Mouse (Mus musculus) small intestine, adult 2 months (tissue): ENCODE measurements around the gene Arhgap31. TPM values are rescaled to one million over a fixed set of nuclear protein-coding genes. Genes with fewer than 3 reads are reported as not detected.

ENCODE experiments used
- H3K27ac ChIP-seq: fragments of 200-500 bp; 2 replicates; pipeline ENCODE4 v1.5.1; 2012; ENCODE audit warnings: low read depth, low read length, control low read depth, inconsistent platforms; ENCODE audit not compliant: insufficient read depth
- H3K27me3 ChIP-seq: fragments of 200-500 bp; 2 replicates; pipeline ENCODE4 v1.6.1; 2012; ENCODE audit warnings: mild to moderate bottlenecking, moderate library complexity, low read length, inconsistent platforms; ENCODE audit not compliant: control insufficient read depth, insufficient read depth
- H3K36me3 ChIP-seq: fragments of 200-500 bp; 2 replicates; pipeline ENCODE4 v1.6.1; 2012; ENCODE audit warnings: mild to moderate bottlenecking, low read length, control low read depth, inconsistent platforms; ENCODE audit not compliant: control insufficient read depth, insufficient read depth
- H3K4me1 ChIP-seq: fragments of 200-500 bp; 2 replicates; pipeline ENCODE4 v1.6.1; 2012; ENCODE audit warnings: low read length, inconsistent platforms, mixed read lengths; ENCODE audit not compliant: control insufficient read depth, insufficient read depth, insufficient read length
- H3K4me3 ChIP-seq: fragments of 200-500 bp; 2 replicates; pipeline ENCODE4 v1.5.1; 2012; ENCODE audit warnings: low read depth, mild to moderate bottlenecking, control low read depth, inconsistent platforms, low read length, moderate library complexity
- CTCF ChIP-seq: fragments of 200-500 bp; IDR thresholded peaks from 2 replicates; pipeline ENCODE4 v1.5.1; 2012; ENCODE audit warnings: low read depth, mild to moderate bottlenecking, control low read depth, inconsistent platforms, low read length, moderate library complexity, mixed read lengths; ENCODE audit not compliant: insufficient replicate concordance, insufficient read length; ENCODE audit errors: extremely low read depth
- POLR2A ChIP-seq: fragments of 200-500 bp; IDR thresholded peaks from 2 replicates; pipeline ENCODE4 v1.6.1; 2012; ENCODE audit warnings: low read depth, mild to moderate bottlenecking, control low read depth, inconsistent platforms, low read length, moderate library complexity
- WGBS: fragments of 180-500 bp; shearing (Covaris S2); methylation state at CpG from one replicate; pipeline ENCODE4 v1.1.7; 2018; 5-methylcytosine and 5-hydroxymethylcytosine counted together
- polyA plus RNA-seq: library from polyadenylated mRNA; depleted of rRNA; stranded (reverse); fragments of >200 nt; gene quantifications from 2 replicates; pipeline ENCODE4 v1.2.3, GENCODE M21; 2012

Arhgap31 gene
- polyA plus RNA-seq, 1 experiment, result 4.0 TPM

- WGBS, result 63% methylated on average over 16 of the region's 16 CpGs
- TF ChIP-seq CTCF (no peak), POLR2A (no peak)
- Histone ChIP-seq H3K4me1 (no peaks in the 10 kb centered on the region), H3K27me3 (no peaks in the 10 kb centered on the region), H3K27ac (no peak overlapping the region), H3K36me3 (no peaks in the 10 kb centered on the region), H3K4me3 (no peak overlapping the region)
Measured at GRCm38 (mm10) chr16:38700392-38701162, 12.5 kb downstream of the Arhgap31 start.

GRCm38 (mm10) chr16:38697611-38698010 lies 15.5 kb downstream of the Arhgap31 start:
- H3K27me3 ChIP-seq, result no peaks in the 10 kb centered on the region
- no peak for TF ChIP-seq POLR2A
- TF ChIP-seq CTCF, result no peak
- no peaks in the 10 kb centered on the region for H3K36me3 ChIP-seq
- no peak overlapping the region for H3K27ac ChIP-seq
- no peaks in the 10 kb centered on the region for H3K4me1 ChIP-seq
- H3K4me3 ChIP-seq, result no peak overlapping the region
- WGBS, result 91% methylated on average over 5 of the region's 5 CpGs

- TF ChIP-seq POLR2A (no peak), CTCF (no peak)
- Histone ChIP-seq H3K4me3 (no peak overlapping the region), H3K36me3 (no peaks in the 10 kb centered on the region), H3K27me3 (no peaks in the 10 kb centered on the region), H3K4me1 (no peaks in the 10 kb centered on the region), H3K27ac (no peak overlapping the region)
- 82% methylated on average over 5 of the region's 5 CpGs for WGBS
Measured at GRCm38 (mm10) chr16:38695557-38695956, 17.5 kb downstream of the Arhgap31 start.

GRCm38 (mm10) chr16:38694906-38695540 lies 18.1 kb downstream of the Arhgap31 start:
- 76% methylated on average over 6 of the region's 6 CpGs for WGBS
- H3K27ac ChIP-seq, result no peak overlapping the region
- no peak overlapping the region for H3K4me3 ChIP-seq
- H3K4me1 ChIP-seq, result no peaks in the 10 kb centered on the region
- no peaks in the 10 kb centered on the region for H3K36me3 ChIP-seq
- H3K27me3 ChIP-seq, result no peaks in the 10 kb centered on the region
- no peak for TF ChIP-seq CTCF
- TF ChIP-seq POLR2A, result no peak

- Histone ChIP-seq H3K27ac (no peak overlapping the region), H3K36me3 (no peaks in the 10 kb centered on the region), H3K27me3 (no peaks in the 10 kb centered on the region), H3K4me1 (no peaks in the 10 kb centered on the region), H3K4me3 (no peak overlapping the region)
- WGBS, result 63% methylated on average over 5 of the region's 5 CpGs
- no peak for TF ChIP-seq POLR2A
- TF ChIP-seq CTCF, result no peak
Measured at GRCm38 (mm10) chr16:38690501-38690900, 22.6 kb downstream of the Arhgap31 start.

- TF ChIP-seq POLR2A (no peak), CTCF (no peak)
- H3K4me3 ChIP-seq, result no peak overlapping the region
- H3K4me1 ChIP-seq, result no peaks in the 10 kb centered on the region
- no peaks in the 10 kb centered on the region for H3K36me3 ChIP-seq
- H3K27me3 ChIP-seq, result no peaks in the 10 kb centered on the region
- WGBS, result 89% methylated on average over 10 of the region's 10 CpGs
- no peak overlapping the region for H3K27ac ChIP-seq
Measured at GRCm38 (mm10) chr16:38689786-38690185, 23.3 kb downstream of the Arhgap31 start.

- no peaks in the 10 kb centered on the region for H3K27me3 ChIP-seq
- 82% methylated on average over 12 of the region's 12 CpGs for WGBS
Measured at GRCm38 (mm10) chr16:38688531-38689264, 24.4 kb downstream of the Arhgap31 start.

More at GRCm38 (mm10) chr16:38688531-38689264, 24.4 kb downstream of the Arhgap31 start:
- TF ChIP-seq CTCF, result no peak
- no peak for TF ChIP-seq POLR2A
- H3K27ac ChIP-seq, result no peak overlapping the region
- H3K4me1 ChIP-seq, result no peaks in the 10 kb centered on the region
- no peak overlapping the region for H3K4me3 ChIP-seq
- H3K36me3 ChIP-seq, result no peaks in the 10 kb centered on the region
